Mouse (Mus musculus) spleen, adult 2 months (tissue): Measurements from ENCODE around the gene Ifitm1. TPM values are rescaled to one million over a fixed set of nuclear protein-coding genes. Genes with fewer than 3 reads are reported as not detected.

Source experiments
- DNase-seq, 2 experiments: peaks; one replicate each; pipeline versions ENCODE4 v3.0.0 to v3.0.0-alpha.2; 2012 to 2021; ENCODE audit warnings: low spot score in 2 of 2, low read depth in 1 of 2
- H3K27ac ChIP-seq: fragments of 200-500 bp; 2 replicates; pipeline ENCODE4 v1.5.1; 2012; ENCODE audit warnings: low read length, inconsistent platforms; ENCODE audit not compliant: insufficient read depth
- H3K27me3 ChIP-seq: fragments of 200-500 bp; 2 replicates; pipeline ENCODE4 v1.6.1; 2012; ENCODE audit warnings: mild to moderate bottlenecking, moderate library complexity, low read length, inconsistent platforms; ENCODE audit not compliant: control insufficient read depth, insufficient read depth
- H3K36me3 ChIP-seq: fragments of 200-500 bp; 2 replicates; pipeline ENCODE4 v1.6.1; 2012; ENCODE audit warnings: mild to moderate bottlenecking, low read length, inconsistent platforms; ENCODE audit not compliant: control insufficient read depth, insufficient read depth
- H3K4me1 ChIP-seq: fragments of 200-500 bp; 2 replicates; pipeline ENCODE4 v1.6.1; 2011; ENCODE audit warnings: inconsistent platforms; ENCODE audit not compliant: control insufficient read depth, insufficient read depth, insufficient read length
- H3K4me3 ChIP-seq: fragments of 200-500 bp; 2 replicates; pipeline ENCODE4 v1.5.1; 2011; ENCODE audit warnings: mild to moderate bottlenecking, inconsistent platforms; ENCODE audit not compliant: insufficient read depth, insufficient read length; ENCODE audit errors: extremely low read depth
- CTCF ChIP-seq: fragments of 200-500 bp; IDR thresholded peaks from 2 replicates; pipeline ENCODE4 v1.5.1; 2011; ENCODE audit warnings: mild to moderate bottlenecking, inconsistent platforms; ENCODE audit not compliant: insufficient read depth, insufficient read length, insufficient replicate concordance; ENCODE audit errors: extremely low read depth
- POLR2A ChIP-seq: fragments of 200-500 bp; IDR thresholded peaks from 2 replicates; pipeline ENCODE4 v1.6.1; 2011; ENCODE audit warnings: low read depth, low read length, inconsistent platforms
- WGBS: fragments of 180-500 bp; shearing (Covaris S2); methylation state at CpG from one replicate; pipeline ENCODE4 v1.1.7; 2018; 5-methylcytosine and 5-hydroxymethylcytosine counted together
- polyA plus RNA-seq: library from polyadenylated mRNA; depleted of rRNA; stranded (reverse); fragments of >200 nt; gene quantifications from 2 replicates; pipeline ENCODE4 v1.2.3, GENCODE M21; 2012

Gene Ifitm1
- polyA plus RNA-seq, 1 experiment = 159 TPM

- DNase-seq = no peak
- Histone ChIP-seq H3K27ac (peak overlapping the region; percentile 66), H3K27me3 (no peaks in the 10 kb centered on the region), H3K36me3 (no peaks in the 10 kb centered on the region), H3K4me1 (peaks cover 20% of the 10 kb centered on the region; the same call in 1 of the 2 replicates), H3K4me3 (peak overlapping the region; percentile 43; the same call in 1 of the 2 replicates)
- TF ChIP-seq POLR2A = no peak
- TF ChIP-seq CTCF = no peak
- WGBS = 17% methylated on average over 9 of the region's 9 CpGs
These were observed 12.3 kb upstream of the Ifitm1 start for GRCm38 (mm10) chr7:140954733-140955071.

GRCm38 (mm10) chr7:140955342-140955741 is 11.7 kb upstream of the Ifitm1 start:
- H3K27ac ChIP-seq = peak overlapping the region; percentile 66
- no peak for DNase-seq
- H3K4me3 ChIP-seq = peak overlapping the region; percentile 36; the same call in 1 of the 2 replicates
- H3K36me3 ChIP-seq = no peaks in the 10 kb centered on the region
- 6% methylated on average over 17 of the region's 17 CpGs for whole genome bisulfite sequencing
- H3K4me1 ChIP-seq = peaks cover 20% of the 10 kb centered on the region; the same call in 1 of the 2 replicates
- TF ChIP-seq POLR2A (no peak), CTCF (no peak)
- H3K27me3 ChIP-seq = no peaks in the 10 kb centered on the region

DNA sequence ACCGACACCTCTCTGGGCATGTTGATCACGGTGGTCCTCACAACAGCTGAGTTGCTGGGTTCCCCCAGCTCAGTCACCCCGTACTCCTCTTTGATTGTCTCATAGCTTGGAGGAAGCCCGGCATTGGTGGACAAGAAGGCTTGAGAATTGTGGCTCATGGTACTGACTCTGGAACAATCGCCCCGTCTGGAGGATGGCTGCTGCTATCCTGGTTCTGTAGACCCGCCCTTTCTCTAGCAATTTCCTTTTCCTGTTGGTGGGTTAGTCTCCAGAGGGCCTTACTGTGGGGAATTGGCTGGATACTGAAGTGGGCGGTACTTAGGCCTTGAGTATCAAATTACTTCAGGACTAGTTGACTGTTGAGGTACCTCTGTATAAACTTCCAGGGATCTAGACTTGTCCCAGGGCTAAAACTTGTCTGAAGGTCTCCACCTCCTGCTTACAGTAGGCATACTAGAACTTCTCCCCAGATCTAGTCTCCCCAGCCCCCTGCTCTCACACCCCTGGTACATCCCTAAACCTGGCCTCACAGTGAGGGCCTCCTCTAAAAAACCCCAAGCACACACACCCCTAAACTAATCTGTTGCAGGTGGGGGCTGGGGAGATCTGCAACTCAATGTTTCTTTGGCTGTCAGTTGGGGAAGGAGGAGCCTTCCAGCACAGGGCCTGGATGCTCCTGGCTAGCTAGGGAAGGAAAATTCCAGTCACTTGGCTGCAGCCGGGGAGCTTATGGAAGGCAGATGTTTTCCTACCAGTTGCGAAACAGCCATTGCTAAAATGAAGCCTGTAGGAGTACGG is 11.1 kb upstream of the Ifitm1 start, which contains the start of the genes Gm45717 and Ifitm2:
Gene Gm45717 (minus strand): TSS at position 180 of the 798 bp plus-strand sequence.
Gene Ifitm2 (minus strand): TSS at position 230 of the 798 bp plus-strand sequence.
- no peak for TF ChIP-seq POLR2A
- no peak for TF ChIP-seq CTCF
- no peak for DNase-seq
- 26% methylated on average over 11 of the region's 11 CpGs for WGBS
- H3K36me3 ChIP-seq = no peaks in the 10 kb centered on the region
- peaks cover 20% of the 10 kb centered on the region; the same call in 1 of the 2 replicates for H3K4me1 ChIP-seq
- peak within 1 kb of the TSS; percentile 66 for H3K27ac ChIP-seq
- H3K4me3 ChIP-seq = peak within 1 kb of the TSS; percentile 43; the same call in 1 of the 2 replicates
- H3K27me3 ChIP-seq = no peaks in the 10 kb centered on the region

GRCm38 (mm10) chr7:140956556-140956869 is 10.5 kb upstream of the Ifitm1 start:
- Histone ChIP-seq H3K27ac (peak overlapping the region; percentile 66), H3K36me3 (no peaks in the 10 kb centered on the region), H3K4me1 (peaks cover 20% of the 10 kb centered on the region; the same call in 1 of the 2 replicates), H3K27me3 (no peaks in the 10 kb centered on the region), H3K4me3 (no peak overlapping the region)
- no peak for DNase-seq
- TF ChIP-seq CTCF (no peak), POLR2A (no peak)
- WGBS = 64% methylated on average over 6 of the region's 6 CpGs

GRCm38 (mm10) chr7:140959181-140959901 is 7.7 kb upstream of the Ifitm1 start:
- Histone ChIP-seq H3K27ac (no peak overlapping the region), H3K36me3 (no peaks in the 10 kb centered on the region), H3K27me3 (no peaks in the 10 kb centered on the region), H3K4me3 (no peak overlapping the region), H3K4me1 (peaks cover 9% of the 10 kb centered on the region; the same call in 1 of the 2 replicates)
- no peak for TF ChIP-seq POLR2A
- peak; percentile 22; the same call in 1 of the 2 replicates for TF ChIP-seq CTCF
- peak in 1 of 2 experiments; percentile 19 for DNase-seq
- WGBS = 16% methylated on average over 9 of the region's 9 CpGs

DNA sequence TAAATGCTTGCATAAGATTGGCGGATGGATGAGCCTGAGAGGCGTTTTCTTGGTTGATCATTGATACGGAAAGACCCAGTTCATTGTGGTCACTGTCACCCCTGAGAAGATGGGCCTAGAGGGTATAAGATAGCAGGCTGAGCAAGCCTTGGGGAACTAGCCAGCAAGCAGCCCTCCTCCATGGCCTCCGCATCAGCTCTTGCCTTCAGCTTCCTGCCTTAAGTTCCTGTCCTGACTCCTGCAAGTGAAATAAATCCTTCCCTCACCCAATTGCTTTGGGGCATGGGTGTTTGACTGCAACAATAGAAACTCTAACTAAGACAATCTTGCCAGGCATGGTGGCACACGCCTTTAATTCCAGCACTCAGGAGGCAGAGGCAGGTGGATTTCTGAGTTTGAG is 7.0 kb upstream of the Ifitm1 start:
- H3K27me3 ChIP-seq = no peaks in the 10 kb centered on the region
- 83% methylated on average over 5 of the region's 5 CpGs for WGBS
- no peak overlapping the region for H3K4me3 ChIP-seq
- TF ChIP-seq CTCF (no peak), POLR2A (no peak)
- no peak overlapping the region for H3K27ac ChIP-seq
- H3K36me3 ChIP-seq = no peaks in the 10 kb centered on the region
- no peak for DNase-seq
- peaks cover 4% of the 10 kb centered on the region; the same call in 1 of the 2 replicates for H3K4me1 ChIP-seq

DNA sequence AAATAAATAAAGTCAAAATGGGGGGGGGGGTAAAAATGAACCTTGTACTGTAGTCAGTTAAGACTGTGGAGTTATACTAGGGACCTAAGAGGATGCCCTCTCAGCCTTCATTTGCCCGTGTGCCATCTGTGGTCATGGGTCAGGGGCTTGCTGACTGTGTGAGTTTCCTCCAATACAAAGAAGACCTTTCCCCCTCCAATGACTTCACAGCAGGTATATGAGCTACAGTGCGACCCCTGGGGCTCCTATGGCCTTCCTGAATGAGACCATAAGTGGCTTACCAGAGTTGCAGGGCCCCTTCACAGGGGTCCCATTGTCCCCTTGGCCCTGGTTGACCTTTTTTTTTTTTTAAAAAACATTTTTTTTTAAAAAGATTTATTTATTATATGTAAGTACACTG is 5.6 kb upstream of the Ifitm1 start:
- DNase-seq = no peak
- 78% methylated on average over 2 of the region's 2 CpGs for WGBS
- Histone ChIP-seq H3K4me3 (no peak overlapping the region), H3K4me1 (no peaks in the 10 kb centered on the region), H3K27me3 (no peaks in the 10 kb centered on the region), H3K27ac (no peak overlapping the region), H3K36me3 (no peaks in the 10 kb centered on the region)
- no peak for TF ChIP-seq POLR2A
- TF ChIP-seq CTCF = no peak
